Mouse (Mus musculus) adrenal gland, postnatal 4 days (tissue): ENCODE measurements around the gene Tepsin. TPM values are rescaled to one million over a fixed set of nuclear protein-coding genes. Genes with fewer than 3 reads are reported as not detected.
A peak's percentile ranks its signal among the peaks of the same experiment; 100 is the strongest.

Experiments
- DNase-seq, 2 experiments: peaks; one replicate each; pipeline ENCODE4 v3.0.0; 2021 to 2022; ENCODE audit warnings: low spot score in 2 of 2, mixed read lengths in 2 of 2
- long read RNA-seq, 2 experiments: library from polyadenylated mRNA; stranded (forward); transcript quantifications; one replicate each; pipeline ENCODE4 v2.0.0; 2021
- total RNA-seq, 2 experiments: library from RNA; stranded (reverse); gene quantifications; 2 replicates each; pipeline ENCODE4 v1.2.3; 2021

The Tepsin gene
- 10 to 100 TPM; 14.8 to 16.9 TPM for total RNA-seq
- long read RNA-seq, experiment 1, transcript Tepsin-202 (13 exons, 2,770 nt), result major isoform, 8 of 16 reads
- long read RNA-seq, experiment 1, partial matches to known transcripts, result 4 of 16 reads
- long read RNA-seq, experiment 1, other reads (novel, unspliced or antisense), result 4 of 16 reads
- long read RNA-seq, experiment 2, transcript Tepsin-202 (13 exons, 2,770 nt), result major isoform, 6 of 25 reads
- long read RNA-seq, experiment 2, partial matches to known transcripts, result 6 of 25 reads
- long read RNA-seq, experiment 2, other reads (novel, unspliced or antisense), result 13 of 25 reads

- peak; percentile 96 to 98 for DNase-seq
These were observed at the start of gene Tepsin, which contains the start of gene Ndufaf8 for GRCm38 (mm10) chr11:120098588-120099511. TSS of gene Tepsin (minus strand) at chr11:120098731. TSS of gene Ndufaf8 (plus strand) at chr11:120098928.

GRCm38 (mm10) chr11:120143708-120144497 lies 45.4 kb upstream of the Tepsin start:
- no peak for DNase-seq

DNA sequence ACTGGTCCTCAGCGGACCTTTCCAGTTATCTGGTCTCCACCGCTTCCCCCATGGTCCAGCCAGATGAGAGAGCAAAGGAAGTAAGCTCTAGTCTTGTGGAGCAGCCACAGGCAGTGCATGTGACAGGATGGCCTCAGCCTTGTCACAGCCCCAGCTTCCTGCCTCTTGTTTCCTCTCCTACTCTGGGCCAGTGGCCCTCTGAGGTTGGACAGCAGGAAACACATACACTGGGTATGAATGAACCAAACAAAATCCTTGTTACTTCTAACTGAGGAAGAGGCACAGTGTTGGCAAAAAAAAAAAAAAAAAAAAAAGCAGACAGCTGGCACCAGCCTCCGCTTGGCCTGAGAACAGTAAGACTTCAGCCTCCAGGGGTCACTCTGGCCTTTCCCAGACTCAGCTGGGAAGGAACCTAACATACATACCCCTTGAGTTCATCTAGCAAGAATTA lies 44.1 kb upstream of the Tepsin start:
- DNase-seq, result no peak

DNA sequence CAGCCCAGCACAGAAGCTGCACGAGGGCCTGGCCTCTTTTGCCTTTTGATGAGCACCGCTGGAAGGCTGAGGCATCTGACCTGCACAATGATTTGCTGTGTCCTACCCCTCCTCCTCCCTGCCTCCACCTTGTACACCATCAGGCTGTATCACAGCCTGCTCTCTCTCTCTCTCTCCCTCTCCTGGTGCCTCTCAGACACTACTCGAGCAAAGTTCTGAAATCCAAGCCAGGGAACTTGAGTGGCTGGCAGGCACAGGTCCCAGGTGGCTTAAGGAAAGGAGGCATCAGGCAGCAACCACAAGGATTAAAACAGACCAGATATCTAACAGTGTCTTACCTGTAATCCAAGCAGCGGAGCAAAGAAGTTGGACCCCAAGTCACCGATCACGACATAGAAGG lies 41.7 kb upstream of the Tepsin start:
- DNase-seq, result no peak

DNA sequence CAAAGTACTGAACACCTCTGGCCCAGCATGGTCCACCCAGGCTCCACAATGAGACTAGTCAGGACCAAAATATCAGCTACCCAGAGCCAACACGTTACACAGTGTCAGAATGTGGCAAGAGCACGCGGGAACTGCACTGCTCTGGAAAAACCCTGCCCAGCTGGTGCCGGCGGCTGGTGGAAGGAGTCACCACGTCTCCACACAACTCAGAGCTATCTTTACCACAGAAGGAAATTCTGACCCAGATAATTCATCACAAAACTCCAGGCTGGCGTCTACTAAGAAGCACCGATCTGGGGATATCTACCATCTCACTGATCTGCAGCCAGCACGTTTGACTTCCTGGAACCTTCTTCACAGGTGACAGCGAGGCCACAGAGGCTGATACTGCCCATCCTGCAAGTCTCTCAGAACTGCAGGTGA lies 40.8 kb upstream of the Tepsin start:
- DNase-seq, result no peak

DNA sequence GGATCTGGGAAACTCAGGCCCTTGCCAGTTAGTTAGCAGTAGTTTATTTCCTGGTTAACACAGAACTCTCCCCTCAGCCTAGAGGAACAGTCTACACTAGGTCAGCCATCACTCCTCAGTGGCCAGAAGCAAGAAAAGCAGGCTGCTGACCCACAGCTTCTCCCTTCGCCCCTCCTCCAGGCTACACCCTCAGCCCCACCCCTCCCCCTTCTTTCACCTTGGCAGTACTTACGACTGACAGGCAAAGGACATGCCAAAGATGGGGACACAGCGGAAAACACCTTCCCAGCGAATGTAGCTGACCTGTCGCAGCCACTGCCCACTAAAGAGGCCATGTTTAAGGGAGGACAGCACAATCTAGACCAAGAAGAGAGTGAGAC lies 39.1 kb upstream of the Tepsin start:
- no peak for DNase-seq

GRCm38 (mm10) chr11:120136796-120137624 lies 38.5 kb upstream of the Tepsin start:
- no peak for DNase-seq

GRCm38 (mm10) chr11:120136195-120136594 lies 37.7 kb upstream of the Tepsin start:
- no peak for DNase-seq

GRCm38 (mm10) chr11:120134847-120135530 lies 36.5 kb upstream of the Tepsin start:
- no peak for DNase-seq

- no peak for DNase-seq
These were observed 35.6 kb upstream of the Tepsin start for GRCm38 (mm10) chr11:120134148-120134547.

DNA sequence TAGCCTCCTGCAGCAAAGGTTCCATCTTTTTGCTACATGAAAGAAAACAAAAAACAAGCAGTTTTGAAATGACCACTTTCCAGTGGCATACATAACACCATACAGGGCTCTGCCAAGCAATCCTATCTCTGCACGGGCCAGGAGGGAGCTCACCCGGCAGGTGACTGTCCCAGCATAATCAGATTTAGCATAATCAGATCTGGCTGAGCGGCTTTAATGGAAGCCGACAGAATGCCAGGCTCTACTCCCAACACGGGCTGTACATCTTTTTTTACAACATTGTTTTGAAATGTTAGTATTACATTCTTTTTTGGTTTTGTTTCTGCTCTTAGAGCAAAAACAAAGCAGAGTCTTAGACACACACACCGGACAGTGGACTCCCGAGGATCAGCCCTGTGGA lies 30.8 kb upstream of the Tepsin start:
- DNase-seq, result no peak

- no peak for DNase-seq
These were observed 28.3 kb upstream of the Tepsin start for GRCm38 (mm10) chr11:120126845-120127244.

DNA sequence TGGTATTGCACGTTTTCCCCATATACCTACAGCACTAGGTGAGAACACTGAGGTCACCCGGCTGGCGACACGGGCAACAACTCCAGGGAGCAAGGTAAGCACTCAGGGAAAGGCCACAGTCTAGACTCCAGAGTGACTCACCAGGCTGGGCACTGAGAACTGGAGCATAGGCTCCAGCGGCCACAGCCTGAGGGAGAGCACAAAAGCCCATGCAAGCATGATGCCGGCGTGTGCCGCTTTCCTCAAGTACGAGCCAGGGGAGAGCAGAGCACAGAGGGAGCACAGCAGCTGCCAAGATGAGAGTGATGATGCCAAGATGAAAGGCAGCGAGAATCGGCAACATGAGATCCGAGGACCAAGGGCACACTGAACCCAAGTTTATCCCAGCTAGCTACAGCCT lies 23.6 kb upstream of the Tepsin start:
- DNase-seq, result no peak

DNA sequence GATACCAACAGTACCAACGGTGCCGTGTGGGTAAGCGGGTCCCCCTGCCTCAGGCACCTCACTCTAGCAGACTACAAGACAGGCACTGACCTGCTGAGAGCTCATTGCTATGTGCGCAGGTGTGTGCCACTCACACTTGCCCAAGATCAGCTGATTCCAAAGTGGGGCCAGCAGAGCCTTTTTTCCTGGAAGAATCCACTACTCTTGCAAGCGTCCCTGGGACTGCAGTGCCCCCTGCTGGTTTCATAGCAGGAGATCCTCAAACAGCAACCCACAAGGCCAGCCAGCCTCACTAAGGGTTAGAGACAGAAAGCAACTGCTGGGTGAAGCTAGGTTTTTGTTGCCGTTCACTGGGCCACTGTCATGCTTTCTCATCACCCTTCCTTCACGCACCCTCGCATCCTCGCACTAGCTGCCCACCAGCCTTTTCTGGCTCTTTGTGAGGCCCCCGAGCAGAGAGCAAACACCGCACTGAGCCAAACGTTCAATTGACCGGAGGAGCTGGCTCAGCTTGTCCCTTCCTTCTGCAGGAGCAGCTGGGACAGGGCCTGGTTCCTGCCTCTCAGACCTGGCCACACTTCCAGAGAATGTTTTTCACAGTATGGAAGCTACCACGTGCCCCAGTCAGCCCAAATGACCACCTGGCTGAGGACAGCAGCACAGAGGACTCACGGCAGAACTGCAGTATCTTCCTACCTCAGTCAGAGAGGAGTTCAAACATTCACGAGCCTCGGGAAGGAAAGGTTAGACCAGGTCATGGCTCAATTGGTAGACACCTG lies 22.3 kb upstream of the Tepsin start:
- peak in 1 of 2 experiments; percentile 62 for DNase-seq

DNA sequence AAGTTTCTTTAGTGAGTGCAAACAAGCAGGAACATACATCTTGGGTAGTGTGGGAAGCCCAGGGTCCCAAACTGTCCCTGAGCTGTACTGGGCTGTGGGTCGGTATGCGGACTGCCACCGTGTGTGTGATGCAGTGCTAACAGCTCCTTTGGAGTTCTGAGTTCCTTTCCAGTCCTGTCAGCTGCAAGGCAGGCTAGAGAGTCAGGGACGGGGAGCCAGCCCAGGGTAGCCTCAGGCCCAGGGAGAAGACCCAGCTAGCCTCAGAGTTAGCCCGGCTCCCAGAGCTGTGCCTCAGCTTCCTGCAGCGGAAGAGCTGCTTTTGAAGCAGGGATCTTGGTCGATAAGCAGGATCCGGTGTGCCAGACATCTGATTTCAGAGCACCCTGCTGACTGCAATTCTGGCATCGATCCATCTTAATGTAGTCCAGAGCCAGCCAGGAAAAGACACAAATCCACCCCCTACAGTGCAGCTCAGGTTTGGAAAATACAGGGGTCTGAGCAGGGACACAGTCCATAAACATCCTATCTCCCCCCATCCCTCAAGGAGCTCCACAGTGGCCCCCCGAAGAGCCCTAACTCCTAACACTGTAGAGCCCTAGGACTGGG lies 21.5 kb upstream of the Tepsin start:
- no peak for DNase-seq

GRCm38 (mm10) chr11:120119108-120119507 lies 20.6 kb upstream of the Tepsin start:
- no peak for DNase-seq

GRCm38 (mm10) chr11:120117626-120118025 lies 19.1 kb upstream of the Tepsin start:
- DNase-seq, result no peak

DNA sequence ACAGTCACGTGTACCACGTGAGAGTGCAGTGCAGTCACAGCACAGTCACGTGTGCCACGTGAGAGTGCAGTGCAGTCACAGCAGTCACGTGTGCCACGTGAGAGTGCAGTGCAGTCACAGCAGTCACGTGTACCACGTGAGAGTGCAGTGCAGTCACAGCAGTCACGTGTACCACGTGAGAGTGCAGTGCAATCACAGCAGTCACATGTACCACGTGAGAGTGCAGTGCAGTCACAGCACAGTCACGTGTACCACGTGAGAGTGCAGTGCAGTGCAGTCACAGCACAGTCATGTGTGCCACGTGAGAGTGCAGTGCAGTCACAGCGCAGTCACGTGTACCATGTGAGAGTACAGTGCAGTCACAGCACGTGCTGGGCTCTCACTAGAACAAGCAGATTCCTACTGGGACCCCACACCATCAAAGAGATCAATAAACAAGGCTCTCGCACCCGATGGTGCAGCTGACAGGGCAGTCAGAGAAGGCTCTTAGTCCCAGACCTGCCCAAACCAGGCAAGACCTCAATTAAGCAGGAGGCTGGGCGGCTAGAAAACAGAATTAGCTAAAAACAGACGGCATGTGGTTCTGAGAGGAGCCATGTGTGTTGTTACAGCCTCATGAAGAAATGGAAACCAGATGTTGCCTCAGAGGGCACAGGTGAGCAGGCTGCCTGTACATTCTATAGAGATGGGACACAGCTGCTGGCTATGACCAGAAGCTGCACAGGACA lies 16.1 kb upstream of the Tepsin start:
- DNase-seq, result no peak
